Mouse (Mus musculus) liver, embryonic 14.5 days (tissue): ENCODE results near the gene Gna11.

Experiments used
- CTCF ChIP-seq: IDR thresholded peaks from 2 replicates; pipeline ENCODE4 v1.5.1; 2016; ENCODE audit warnings: antibody characterized with exemption, low read depth, control low read depth
- EP300 ChIP-seq: IDR thresholded peaks from 2 replicates; pipeline ENCODE4 v1.6.1; 2016; ENCODE audit warnings: antibody characterized with exemption, low read depth

DNA sequence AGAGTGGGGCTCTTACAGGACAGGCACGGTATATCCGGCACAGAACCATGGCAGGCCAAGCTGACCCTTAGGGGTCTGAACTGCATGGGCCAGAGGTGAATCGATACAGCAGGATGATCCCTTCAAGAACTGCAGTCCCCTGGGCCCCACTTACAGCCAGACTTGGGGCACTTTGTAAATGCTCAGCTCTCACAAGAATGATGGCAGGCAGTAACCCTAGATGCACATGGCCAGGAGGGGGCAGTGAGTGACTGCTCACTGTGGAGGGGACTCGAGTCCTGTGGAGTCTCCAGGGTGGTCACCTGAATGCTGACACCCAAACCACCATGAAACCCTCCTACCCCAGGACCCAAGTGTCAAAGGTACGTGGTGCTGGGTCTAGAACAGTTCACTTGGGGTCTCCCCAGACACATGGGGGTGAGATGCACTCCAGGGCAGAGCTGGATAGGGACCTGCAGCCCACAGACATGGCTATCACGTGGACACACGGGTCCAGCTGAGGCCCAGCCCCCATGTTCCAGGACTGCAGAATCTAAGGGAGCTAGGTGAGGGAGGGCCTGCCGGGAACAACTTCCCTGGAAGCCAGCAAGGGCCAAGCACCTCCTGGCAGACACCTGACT lies 51.3 kb downstream of the Gna11 start:
- TF ChIP-seq CTCF, result peak; percentile 62
- TF ChIP-seq EP300, result no peak
